ENCODE assay signal across 29 mouse cellular contexts in the genomic region with DNA sequence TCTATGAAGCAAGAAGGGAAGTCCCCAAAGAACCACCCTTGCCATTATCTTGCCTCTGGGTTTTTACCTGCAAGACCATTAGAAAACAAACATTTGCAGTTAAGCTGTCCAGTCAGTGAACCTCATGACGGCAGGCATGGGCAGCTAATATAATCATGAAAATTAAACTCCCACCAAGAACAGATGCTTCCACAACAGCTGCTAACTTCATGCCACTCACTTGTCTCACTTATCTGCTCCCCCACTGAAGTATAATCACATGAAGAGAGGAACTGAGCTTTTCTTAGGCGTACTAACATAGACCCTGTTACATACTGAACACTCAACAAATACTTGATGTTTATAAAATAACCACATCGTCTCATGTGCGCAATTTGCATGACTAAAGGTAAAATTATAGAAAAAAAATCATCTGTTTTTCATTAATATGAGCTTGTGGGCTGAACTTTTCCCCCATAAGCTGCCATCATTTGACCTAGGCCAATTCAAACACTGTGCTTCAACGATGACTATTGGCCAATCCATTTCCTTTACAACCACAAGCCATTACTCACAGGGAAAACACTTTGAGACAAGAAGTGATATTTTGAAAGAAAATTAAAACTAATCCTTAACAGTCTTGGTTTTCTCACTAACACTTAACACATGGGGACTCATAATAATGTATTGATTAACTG.
A peak's percentile ranks its signal among the peaks of the same experiment; 100 is the strongest.
DNase-seq lines count a peak whose midpoint lies in the region; ATAC-seq and TF ChIP-seq lines count a peak whose summit lies in the region.
"Had no signal": no experiment of that assay in that cellular context is flagged by ENCODE, and none has a peak within 500 bp of the region (broad histone marks: within the 10 kb centered on the region; RNA-seq: fewer than 3 reads in every experiment).

No protein-coding gene starts in this region.

- 57% methylated on average over 5 of the region's 5 CpGs for WGBS in embryonic facial prominence, embryonic 11.5 days
- 70% methylated on average over 5 of the region's 5 CpGs for WGBS in embryonic facial prominence, embryonic 10.5 days
- 75% methylated on average over 5 of the region's 5 CpGs for WGBS in heart, embryonic 11.5 days (ENCODE audit: insufficient replicate concordance)

- no peaks in the 10 kb centered on the region for H3K4me1 ChIP-seq in embryonic facial prominence, embryonic 11.5 days (ENCODE audit: control insufficient read depth, insufficient read depth, low read length)
- H3K4me1 ChIP-seq in embryonic facial prominence, embryonic 10.5 days: peaks cover 4% of the 10 kb centered on the region; the same call in 1 of the 2 replicates
- H3K4me1 ChIP-seq in embryonic fibroblast, embryonic 13.5 days (ENCODE audit: control insufficient read depth, insufficient read depth, low read length): peaks cover 4% of the 10 kb centered on the region; the same call in 1 of the 2 replicates
- no peaks in the 10 kb centered on the region for H3K4me1 ChIP-seq in heart, embryonic 11.5 days (ENCODE audit: control insufficient read depth, insufficient read depth, low read length)
- H3K4me1 ChIP-seq: heart, embryonic 15.5 days; hindbrain, embryonic 10.5 days; intestine, embryonic 15.5 days had no signal

- no peaks in the 10 kb centered on the region for H3K79me2 ChIP-seq in myocyte (ENCODE audit: control insufficient read depth, insufficient read depth)

- no peaks in the 10 kb centered on the region for H3K36me3 ChIP-seq in embryonic facial prominence, embryonic 11.5 days (replicated peaks; ENCODE audit: control insufficient read depth, insufficient read depth, low read depth, low read length)
- H3K36me3 ChIP-seq in embryonic facial prominence, embryonic 10.5 days (replicated peaks): no peaks in the 10 kb centered on the region
- no peaks in the 10 kb centered on the region for H3K36me3 ChIP-seq in myocyte (ENCODE audit: control insufficient read depth, insufficient read depth)
- no peaks in the 10 kb centered on the region for H3K36me3 ChIP-seq in heart, embryonic 11.5 days (ENCODE audit: control insufficient read depth, insufficient read depth, low read length)
- H3K36me3 ChIP-seq: embryonic facial prominence, embryonic 13.5 days; forebrain, embryonic 12.5 days; forebrain, embryonic 15.5 days; heart, embryonic 12.5 days; heart, embryonic 15.5 days; hindbrain, embryonic 10.5 days; hindbrain, embryonic 13.5 days; intestine, embryonic 15.5 days had no signal

- TF ChIP-seq POLR2A in embryonic fibroblast, embryonic 13.5 days (IDR thresholded peaks at IDR 0.05; ENCODE audit: low read depth, low read length): no peak
- TF ChIP-seq POLR2A in myocyte (IDR thresholded peaks at IDR 0.05; ENCODE audit: insufficient read length, low read depth): no peak

- H3K27ac ChIP-seq in embryonic facial prominence, embryonic 11.5 days (replicated peaks; ENCODE audit: low read depth, low read length): no peak overlapping the region
- no peak overlapping the region for H3K27ac ChIP-seq in embryonic facial prominence, embryonic 10.5 days (replicated peaks)
- peak overlapping the region; percentile 65 for H3K27ac ChIP-seq in embryonic fibroblast, embryonic 13.5 days (ENCODE audit: insufficient read depth, low read length)
- no peak overlapping the region for H3K27ac ChIP-seq in heart, embryonic 11.5 days (ENCODE audit: low read depth, low read length)
- H3K27ac ChIP-seq: embryonic facial prominence, embryonic 13.5 days; forebrain, embryonic 12.5 days; forebrain, embryonic 15.5 days; heart, adult 2 months; heart, embryonic 15.5 days; hindbrain, embryonic 10.5 days; hindbrain, embryonic 13.5 days; intestine, embryonic 15.5 days had no signal

- DNase-seq in embryonic facial prominence, embryonic 11.5 days (ENCODE audit: low spot score): peak; percentile 17
- DNase-seq in embryonic facial prominence, embryonic 10.5 days (ENCODE audit: low spot score): no peak
- no peak for DNase-seq in left cerebral cortex, adult 8-10 months (ENCODE audit: low spot score in 2 of 2)
- DNase-seq: adrenal gland, postnatal 10 days; adrenal gland, postnatal 36 days; B cell, adult 2 months; cerebellum, adult 18-20 months; cerebellum, adult 9-10 months; cerebellum, postnatal 14 days; gastrocnemius, postnatal 10 days; gastrocnemius, postnatal 36 days; heart, adult 2 months; heart, postnatal 10 days; heart, postnatal 36 days; kidney, adult 11 months had no signal

- no peak overlapping the region for H3K4me3 ChIP-seq in embryonic facial prominence, embryonic 11.5 days (ENCODE audit: low read depth, low read length)
- no peak overlapping the region for H3K4me3 ChIP-seq in embryonic facial prominence, embryonic 10.5 days
- no peak overlapping the region for H3K4me3 ChIP-seq in embryonic fibroblast, embryonic 13.5 days (ENCODE audit: insufficient read depth, low read length)
- no peak overlapping the region for H3K4me3 ChIP-seq in myocyte
- H3K4me3 ChIP-seq in heart, embryonic 11.5 days (ENCODE audit: low read depth, low read length): no peak overlapping the region
- H3K4me3 ChIP-seq: embryonic facial prominence, embryonic 13.5 days; forebrain, embryonic 12.5 days; forebrain, embryonic 15.5 days; heart, adult 2 months; heart, embryonic 12.5 days; heart, embryonic 15.5 days; hindbrain, embryonic 10.5 days; hindbrain, embryonic 13.5 days; intestine, embryonic 15.5 days had no signal

- no peak overlapping the region for H3K4me2 ChIP-seq in embryonic facial prominence, embryonic 11.5 days (ENCODE audit: low read depth, low read length)
- peak overlapping the region; percentile 0 for H3K4me2 ChIP-seq in myocyte (ENCODE audit: low read depth)
- H3K4me2 ChIP-seq in heart, embryonic 11.5 days: no peak overlapping the region
- H3K4me2 ChIP-seq: embryonic facial prominence, embryonic 13.5 days; forebrain, embryonic 12.5 days; forebrain, embryonic 15.5 days; heart, embryonic 12.5 days; heart, embryonic 15.5 days; hindbrain, embryonic 13.5 days; intestine, embryonic 15.5 days had no signal

- H3K27me3 ChIP-seq in embryonic facial prominence, embryonic 11.5 days (ENCODE audit: control insufficient read depth, insufficient read depth, low read length): no peaks in the 10 kb centered on the region
- H3K27me3 ChIP-seq in embryonic facial prominence, embryonic 10.5 days (replicated peaks; ENCODE audit: low read depth, poor library complexity, severe bottlenecking): no peaks in the 10 kb centered on the region
- H3K27me3 ChIP-seq in myocyte (ENCODE audit: control insufficient read depth, insufficient read depth, insufficient read length): no peaks in the 10 kb centered on the region
- no peaks in the 10 kb centered on the region for H3K27me3 ChIP-seq in heart, embryonic 11.5 days (ENCODE audit: control insufficient read depth, insufficient read depth, low read length)
- H3K27me3 ChIP-seq: embryonic facial prominence, embryonic 13.5 days; forebrain, embryonic 12.5 days; forebrain, embryonic 15.5 days; heart, embryonic 12.5 days; heart, embryonic 15.5 days; hindbrain, embryonic 13.5 days; intestine, embryonic 15.5 days had no signal

- TF ChIP-seq CTCF in embryonic fibroblast, embryonic 13.5 days (IDR thresholded peaks at IDR 0.05; ENCODE audit: borderline replicate concordance, insufficient read depth, low read length): no peak

- no peak overlapping the region for H3K9ac ChIP-seq in embryonic facial prominence, embryonic 11.5 days (replicated peaks; ENCODE audit: low read length)
- H3K9ac ChIP-seq in heart, embryonic 11.5 days (ENCODE audit: low read depth, low read length): no peak overlapping the region
- H3K9ac ChIP-seq: embryonic facial prominence, embryonic 13.5 days; forebrain, embryonic 12.5 days; forebrain, embryonic 15.5 days; heart, embryonic 12.5 days; heart, embryonic 15.5 days; hindbrain, embryonic 13.5 days; intestine, embryonic 15.5 days had no signal

- ATAC-seq in embryonic facial prominence, embryonic 11.5 days (replicated peaks; ENCODE audit: insufficient number of reproducible peaks, low FRiP score, low TSS enrichment, low read depth): no peak
- ATAC-seq in heart, embryonic 11.5 days (replicated peaks; ENCODE audit: insufficient number of reproducible peaks, low FRiP score, low TSS enrichment): no peak
- ATAC-seq: activated CD4-positive, CD25-positive, alpha-beta regulatory T cell, adult 4 months; CD4-positive, CD25-positive, alpha-beta regulatory T cell, adult 4 months; forebrain, embryonic 15.5 days; hindbrain, embryonic 16.5 days; intestine, embryonic 15.5 days had no signal

- H3ac ChIP-seq in myocyte (ENCODE audit: control insufficient read depth, insufficient read length): no peak overlapping the region

- H3K9me3 ChIP-seq in embryonic facial prominence, embryonic 11.5 days (replicated peaks; ENCODE audit: control insufficient read depth, low read length): no peaks in the 10 kb centered on the region
- no peaks in the 10 kb centered on the region for H3K9me3 ChIP-seq in embryonic facial prominence, embryonic 10.5 days
- H3K9me3 ChIP-seq in heart, embryonic 11.5 days (replicated peaks; ENCODE audit: control insufficient read depth, low read length): no peaks in the 10 kb centered on the region
- H3K9me3 ChIP-seq: embryonic facial prominence, embryonic 13.5 days; forebrain, embryonic 12.5 days; forebrain, embryonic 15.5 days; heart, embryonic 12.5 days; heart, embryonic 15.5 days; hindbrain, embryonic 10.5 days; hindbrain, embryonic 13.5 days; intestine, embryonic 15.5 days had no signal

TF ChIP-seq in myocyte, 11 proteins besides CTCF, POLR2A, EP300 and RAD21:
- TF ChIP-seq MYOD1 (IDR thresholded peaks at IDR 0.05; ENCODE audit: control insufficient read depth in 1 of 3, insufficient read length in 2 of 3, low read depth in 2 of 3) (peak in 2 of 3 experiments; percentile 77 to 82), MAX (IDR thresholded peaks at IDR 0.05; ENCODE audit: low read depth) (no peak), MYOG (IDR thresholded peaks at IDR 0.05; ENCODE audit: control insufficient read depth in 1 of 3, insufficient read depth in 1 of 3, insufficient read length in 2 of 3, low read depth in 2 of 3) (peak in 1 of 3 experiments; percentile 21)
TF ChIP-seq in myocyte: peak in this region for 2.
